15 mouse cellular contexts compared by ENCODE assay signal in the genomic region with DNA sequence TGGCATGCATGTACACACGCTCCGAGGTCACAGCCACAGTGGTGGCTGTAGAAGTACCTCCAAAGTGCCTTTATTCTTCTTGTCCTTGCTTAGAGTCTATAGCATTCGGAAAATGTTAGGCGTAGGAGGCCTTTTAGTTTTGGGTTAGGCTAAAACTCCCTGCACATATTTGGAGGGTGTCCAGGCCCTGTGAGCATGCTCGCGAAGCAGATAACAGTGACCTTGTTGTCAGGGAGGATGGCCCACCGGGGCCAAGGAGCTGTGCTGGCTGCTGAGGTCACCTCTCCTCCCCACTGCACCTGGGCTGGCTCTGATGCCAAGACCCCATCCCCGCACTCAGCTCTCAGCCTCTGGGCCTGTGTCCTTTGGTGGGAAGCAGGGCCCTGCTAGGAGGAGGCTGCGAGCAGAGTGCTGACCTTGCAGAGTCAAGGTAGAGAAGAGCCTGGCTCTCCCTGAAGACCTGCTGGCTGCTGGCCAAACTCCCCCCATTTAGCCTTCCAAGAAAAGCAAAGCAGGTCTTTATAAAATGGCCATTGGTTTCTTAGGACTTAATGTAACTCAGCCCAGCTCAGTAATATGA.
A peak's percentile ranks its signal among the peaks of the same experiment; 100 is the strongest.
DNase-seq lines count a peak whose midpoint lies in the region; ATAC-seq lines count a peak whose summit lies in the region.
"Had no signal": no experiment of that assay in that cellular context is flagged by ENCODE, and none has a peak within 500 bp of the region (broad histone marks: within the 10 kb centered on the region; RNA-seq: fewer than 3 reads in every experiment).

No protein-coding gene starts in this region.

- no peak overlapping the region for H3K4me2 ChIP-seq in embryonic facial prominence, embryonic 14.5 days (ENCODE audit: low read depth, low read length)
- H3K4me2 ChIP-seq: hindbrain, embryonic 12.5 days; neural tube, embryonic 12.5 days had no signal

- DNase-seq in embryonic facial prominence, embryonic 14.5 days (ENCODE audit: low spot score), result peak; percentile 37
- no peak for DNase-seq in embryonic facial prominence, embryonic 10.5 days (ENCODE audit: low spot score)
- peak; percentile 52 for DNase-seq in kidney, postnatal 10 days
- no peak for DNase-seq in kidney, adult 11 months
- DNase-seq in adrenal gland, postnatal 36 days, result peak; percentile 35 to 44
- peak; percentile 81 for DNase-seq in ovary, adult 18-20 months (ENCODE audit: low spot score)
- DNase-seq in spleen, postnatal 36 days (ENCODE audit: low spot score in 2 of 2), result no peak
- no peak for DNase-seq in embryo, embryonic 11 days
- DNase-seq: cerebellum, adult 11 months; forebrain, postnatal 0 days; gastrocnemius, postnatal 10 days; lung, adult 18-20 months had no signal

- no peak overlapping the region for H3K4me3 ChIP-seq in embryonic facial prominence, embryonic 14.5 days (ENCODE audit: low read depth, low read length)
- no peak overlapping the region for H3K4me3 ChIP-seq in embryonic facial prominence, embryonic 10.5 days
- H3K4me3 ChIP-seq: hindbrain, embryonic 12.5 days; neural tube, embryonic 12.5 days had no signal

- WGBS in embryonic facial prominence, embryonic 14.5 days, result 79% methylated on average over 9 of the region's 9 CpGs
- 90% methylated on average over 9 of the region's 9 CpGs for WGBS in embryonic facial prominence, embryonic 10.5 days

- H3K27ac ChIP-seq in embryonic facial prominence, embryonic 14.5 days (replicated peaks; ENCODE audit: low read depth, low read length), result no peak overlapping the region
- no peak overlapping the region for H3K27ac ChIP-seq in embryonic facial prominence, embryonic 10.5 days (replicated peaks)
- H3K27ac ChIP-seq: hindbrain, embryonic 12.5 days; neural tube, embryonic 12.5 days had no signal

- no peaks in the 10 kb centered on the region for H3K9me3 ChIP-seq in embryonic facial prominence, embryonic 14.5 days (ENCODE audit: control insufficient read depth, low read length)
- H3K9me3 ChIP-seq in embryonic facial prominence, embryonic 10.5 days, result no peaks in the 10 kb centered on the region
- H3K9me3 ChIP-seq: hindbrain, embryonic 12.5 days; neural tube, embryonic 12.5 days had no signal

- no peak overlapping the region for H3K9ac ChIP-seq in embryonic facial prominence, embryonic 14.5 days (ENCODE audit: low read depth, low read length)
- H3K9ac ChIP-seq: forebrain, postnatal 0 days; hindbrain, embryonic 12.5 days; neural tube, embryonic 12.5 days had no signal

- no peaks in the 10 kb centered on the region for H3K4me1 ChIP-seq in embryonic facial prominence, embryonic 14.5 days (ENCODE audit: control insufficient read depth, insufficient read depth, low read length)
- H3K4me1 ChIP-seq in embryonic facial prominence, embryonic 10.5 days, result no peaks in the 10 kb centered on the region; the same call in 1 of the 2 replicates
- H3K4me1 ChIP-seq: hindbrain, embryonic 12.5 days; neural tube, embryonic 12.5 days had no signal

- H3K27me3 ChIP-seq in embryonic facial prominence, embryonic 14.5 days (replicated peaks; ENCODE audit: control insufficient read depth, insufficient read depth, low read length), result no peaks in the 10 kb centered on the region
- no peaks in the 10 kb centered on the region for H3K27me3 ChIP-seq in embryonic facial prominence, embryonic 10.5 days (replicated peaks; ENCODE audit: low read depth, poor library complexity, severe bottlenecking)
- H3K27me3 ChIP-seq: hindbrain, embryonic 12.5 days; neural tube, embryonic 12.5 days had no signal

- no peak; the same call in 1 of the 2 replicates for ATAC-seq in embryonic facial prominence, embryonic 14.5 days (ENCODE audit: low read depth)
- ATAC-seq: forebrain, postnatal 0 days; intestine, postnatal 0 days had no signal

- no peaks in the 10 kb centered on the region for H3K36me3 ChIP-seq in embryonic facial prominence, embryonic 14.5 days (ENCODE audit: control insufficient read depth, insufficient read depth, low read length)
- no peaks in the 10 kb centered on the region for H3K36me3 ChIP-seq in embryonic facial prominence, embryonic 10.5 days (replicated peaks)
- H3K36me3 ChIP-seq: hindbrain, embryonic 12.5 days; neural tube, embryonic 12.5 days had no signal

Comparison
In these comparisons a context has a peak if more than half of its experiments do, and no peak if none do; other contexts are left out.
1. DNase-seq: peak in embryonic facial prominence, embryonic 14.5 days (single experiment), kidney, postnatal 10 days (single experiment), adrenal gland, postnatal 36 days (2 of 2) and ovary, adult 18-20 months (single experiment); none in embryonic facial prominence, embryonic 10.5 days (single experiment), kidney, adult 11 months (single experiment), spleen, postnatal 36 days (0 of 2) and embryo, embryonic 11 days (single experiment).